Mouse (Mus musculus): Measurements from ENCODE around the gene Commd6.
"Not testable (repeated sequence)": the region's sequence is repeated elsewhere in the genome, so short reads cannot be mapped to it uniquely, and the experiment has no call there.

Commd6 gene

GRCm38 (mm10) chr14:101608519-101609368, 31.7 kb downstream of the Commd6 start, which contains the start of gene Tbc1d4:
TSS of gene Tbc1d4 (minus strand) at chr14:101609191.
- DNase-seq (ENCODE audit: low spot score) = peak; percentile 88

DNA sequence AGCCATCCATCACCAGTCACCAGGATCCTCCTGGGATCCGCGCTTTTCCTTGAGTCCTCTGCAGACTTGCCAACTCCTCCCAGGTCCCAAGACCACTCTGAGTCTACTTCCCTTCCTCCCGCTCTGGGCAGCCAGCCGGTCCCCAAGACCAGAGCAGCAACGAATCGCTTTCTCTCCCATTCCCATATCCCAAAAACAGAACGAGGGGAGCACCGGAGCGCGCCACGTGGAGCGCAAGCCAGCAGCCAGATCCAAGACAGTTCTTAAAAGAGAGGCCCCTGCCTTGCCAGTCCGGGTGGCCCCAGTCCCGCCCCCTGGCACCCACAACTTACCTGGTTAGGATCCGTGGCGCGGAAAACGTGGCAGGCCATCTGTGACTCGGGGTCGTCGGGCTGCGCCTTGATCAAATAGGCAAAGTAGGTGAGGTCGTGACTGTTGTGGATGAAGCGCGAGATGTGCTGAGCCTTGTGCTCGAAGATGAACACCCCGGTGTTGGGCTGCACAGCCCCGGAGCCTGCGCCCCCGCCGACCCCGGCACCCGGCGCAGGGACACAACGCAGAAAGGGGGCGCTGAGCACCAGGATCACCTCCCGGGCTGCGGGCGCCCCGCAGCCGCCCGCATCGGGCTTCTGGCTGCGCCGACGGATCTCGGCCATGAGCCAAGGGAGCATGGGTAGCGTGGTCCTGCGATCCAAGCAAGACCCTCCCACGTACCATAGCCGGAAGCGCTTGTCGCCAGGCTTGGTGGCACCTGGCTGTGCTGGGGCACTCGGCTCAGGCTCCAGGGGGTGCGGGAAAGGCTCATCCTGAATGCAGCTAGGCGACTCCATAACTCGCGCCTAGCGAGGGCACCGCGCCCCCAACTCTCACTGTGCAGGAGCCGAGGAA, 32.6 kb downstream of the Commd6 start:
- peak; percentile 47 for DNase-seq (ENCODE audit: low spot score)

- no peak for DNase-seq (ENCODE audit: low spot score)
These were observed 34.6 kb downstream of the Commd6 start for GRCm38 (mm10) chr14:101605843-101606242.

DNA sequence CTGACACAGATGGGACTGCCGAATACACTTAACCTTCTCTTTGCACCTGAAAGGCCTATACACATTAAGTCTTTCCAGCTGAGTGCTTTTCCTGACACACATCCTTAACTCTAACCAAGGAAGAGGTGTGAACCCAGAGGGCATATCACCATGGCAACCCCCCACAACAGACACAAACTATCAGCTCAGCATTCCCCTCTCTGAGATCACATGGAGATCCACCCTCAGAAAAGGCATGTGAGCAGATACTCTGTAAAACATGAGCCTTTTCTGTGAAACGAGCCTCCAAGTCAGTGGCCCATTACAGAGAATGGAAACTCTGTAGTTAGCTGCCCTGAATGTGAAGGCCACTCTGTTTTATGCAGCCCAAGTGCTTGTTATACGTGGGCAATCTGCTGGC, 37.6 kb downstream of the Commd6 start:
- no peak for DNase-seq (ENCODE audit: low spot score)

- no peak for DNase-seq (ENCODE audit: low spot score)
These were observed 43.3 kb downstream of the Commd6 start for GRCm38 (mm10) chr14:101597096-101597715.

- no peak for DNase-seq (ENCODE audit: low spot score)
These were observed 43.8 kb downstream of the Commd6 start for GRCm38 (mm10) chr14:101596691-101597090.

GRCm38 (mm10) chr14:101595301-101596080, 45.0 kb downstream of the Commd6 start:
- no peak for DNase-seq (ENCODE audit: low spot score)

DNA sequence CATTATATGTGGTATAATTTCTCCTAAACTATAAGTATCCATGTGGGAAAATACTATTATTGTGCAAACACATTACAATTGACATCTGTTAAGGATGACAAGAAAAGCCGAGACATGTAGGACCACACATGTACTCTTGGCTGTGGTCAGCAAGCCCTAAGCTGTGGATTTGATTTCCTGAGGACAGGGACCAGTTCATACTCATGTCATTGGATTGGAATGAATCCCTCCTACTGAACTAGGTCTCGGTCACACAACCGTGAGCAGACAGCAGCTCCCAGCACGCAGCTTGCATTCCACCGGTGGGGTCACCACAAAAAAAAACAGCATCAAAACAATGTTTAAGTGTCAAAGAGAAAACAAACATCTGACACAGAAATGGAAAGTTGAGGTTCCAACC, 46.5 kb downstream of the Commd6 start:
- no peak for DNase-seq (ENCODE audit: low spot score)

- no peak for DNase-seq (ENCODE audit: low spot score)
These were observed 47.1 kb downstream of the Commd6 start for GRCm38 (mm10) chr14:101593340-101593739.

DNA sequence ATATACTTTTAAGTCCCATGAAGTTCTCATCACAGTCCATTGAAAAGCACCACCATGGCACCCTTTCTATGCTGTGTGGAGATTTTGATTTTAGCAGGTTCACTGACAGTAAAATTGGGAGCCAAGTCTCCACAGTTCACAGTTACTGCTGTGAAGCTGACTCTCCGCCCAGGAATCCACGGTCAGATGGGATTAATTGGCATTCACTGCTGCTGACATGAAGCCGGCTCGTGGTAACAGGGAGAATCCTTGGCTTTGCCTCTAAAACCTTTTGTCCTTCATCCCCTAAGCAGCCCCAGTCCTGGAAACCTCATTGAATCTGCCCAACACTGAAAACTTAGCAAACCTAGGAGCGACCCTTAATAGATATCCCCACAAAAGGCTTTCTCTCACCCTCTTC, 49.4 kb downstream of the Commd6 start:
- DNase-seq (ENCODE audit: low spot score) = no peak

- DNase-seq (ENCODE audit: low spot score) = not testable (repeated sequence)
These were observed 52.1 kb downstream of the Commd6 start for GRCm38 (mm10) chr14:101588209-101588991.

DNA sequence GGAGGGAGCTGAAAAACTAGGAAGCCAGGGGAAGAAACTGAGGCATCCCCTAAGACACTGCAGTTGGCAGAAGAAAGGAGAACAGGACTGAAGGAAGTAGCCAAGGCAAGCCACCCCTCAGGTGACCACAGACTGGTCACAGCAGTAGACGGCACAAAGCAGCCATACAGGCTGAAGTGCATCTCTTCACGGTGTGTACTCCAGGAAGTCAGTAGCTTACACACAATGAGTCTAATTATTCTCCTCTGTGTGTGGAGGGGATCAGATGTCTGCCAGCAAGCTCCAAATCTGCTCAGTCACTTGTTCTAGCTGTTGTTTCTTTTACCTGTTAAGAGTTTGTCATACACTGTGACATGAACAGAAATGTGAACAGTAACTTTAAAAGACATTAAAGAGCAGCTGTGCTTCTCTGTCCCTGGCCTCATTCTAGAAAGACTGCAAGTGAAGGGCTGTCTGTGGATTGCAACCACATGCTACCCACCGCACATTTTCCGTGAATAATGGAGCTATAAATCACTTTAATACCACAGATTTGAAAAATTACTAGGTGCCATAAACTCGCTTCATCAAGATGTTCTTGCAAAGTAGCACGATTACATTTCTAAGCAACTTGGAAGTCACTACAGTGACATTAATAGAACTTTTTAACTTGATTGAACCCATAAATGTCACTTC, 53.0 kb downstream of the Commd6 start:
- DNase-seq (ENCODE audit: low spot score) = not testable (repeated sequence)

DNA sequence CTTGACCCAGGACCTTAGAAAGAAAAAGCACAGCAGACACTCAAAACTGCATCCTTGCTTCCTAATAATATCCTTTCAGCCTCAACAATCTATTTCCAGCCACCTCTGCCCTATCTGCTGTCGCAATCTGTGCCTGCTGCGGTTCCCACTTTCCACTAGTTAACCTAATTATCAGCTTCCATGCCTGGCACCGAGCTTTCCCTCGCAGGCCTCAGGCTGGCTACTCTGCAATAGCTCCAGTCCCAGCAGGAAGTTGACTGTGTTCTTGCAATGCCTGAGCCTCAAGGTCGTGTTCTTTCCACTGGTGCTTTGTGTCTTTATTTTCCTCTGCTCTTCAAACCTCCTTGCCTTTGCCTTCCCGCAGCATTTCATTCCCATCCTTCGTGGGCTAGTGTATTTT, 54.4 kb downstream of the Commd6 start:
- peak; percentile 11 for DNase-seq (ENCODE audit: low spot score)
